In genomic region chr7:133765240-133765848, GRCm38 (mm10) we compare ENCODE assay signal across 14 mouse cellular contexts. TPM values are rescaled to one million over a fixed set of nuclear protein-coding genes. Genes with fewer than 3 reads are reported as not detected.
A peak's percentile ranks its signal among the peaks of the same experiment; 100 is the strongest.
DNase-seq lines count a peak whose midpoint lies in the region; ATAC-seq lines count a peak whose summit lies in the region.
"Had no signal": no experiment of that assay in that cellular context is flagged by ENCODE, and none has a peak within 500 bp of the region (broad histone marks: within the 10 kb centered on the region; RNA-seq: fewer than 3 reads in every experiment).

No protein-coding gene starts in this region.

- H3K9me3 ChIP-seq in hindbrain, embryonic 13.5 days, result no peaks in the 10 kb centered on the region
- H3K9me3 ChIP-seq in hindbrain, embryonic 12.5 days (replicated peaks), result no peaks in the 10 kb centered on the region
- H3K9me3 ChIP-seq in forebrain, embryonic 11.5 days (ENCODE audit: control insufficient read depth, low read length), result no peaks in the 10 kb centered on the region
- H3K9me3 ChIP-seq: liver, embryonic 13.5 days had no signal

- H3K27me3 ChIP-seq in hindbrain, embryonic 13.5 days, result no peaks in the 10 kb centered on the region
- no peaks in the 10 kb centered on the region for H3K27me3 ChIP-seq in hindbrain, embryonic 12.5 days
- no peaks in the 10 kb centered on the region for H3K27me3 ChIP-seq in forebrain, embryonic 11.5 days (ENCODE audit: control insufficient read depth, insufficient read depth, low read length)
- H3K27me3 ChIP-seq: liver, embryonic 13.5 days had no signal

- no peaks in the 10 kb centered on the region for H3K36me3 ChIP-seq in hindbrain, embryonic 13.5 days
- H3K36me3 ChIP-seq in hindbrain, embryonic 12.5 days, result no peaks in the 10 kb centered on the region
- H3K36me3 ChIP-seq in forebrain, embryonic 11.5 days (ENCODE audit: control insufficient read depth, insufficient read depth, low read length), result no peaks in the 10 kb centered on the region
- H3K36me3 ChIP-seq: liver, embryonic 13.5 days had no signal

- DNase-seq in Muller cell, postnatal 12 days (ENCODE audit: inconsistent ontology term), result peak; percentile 42
- no peak for DNase-seq in forebrain, embryonic 11.5 days (ENCODE audit: low spot score)
- no peak for DNase-seq in frontal cortex, postnatal 36 days (ENCODE audit: low spot score in 2 of 2)
- DNase-seq in frontal cortex, postnatal 14 days (ENCODE audit: low spot score in 2 of 2), result no peak
- DNase-seq: liver, embryonic 13.5 days; thymus, postnatal 25 days had no signal

- ATAC-seq in hindbrain, embryonic 13.5 days (ENCODE audit: low FRiP score), result no peak; the same call in none of the 2 replicates
- no peak for ATAC-seq in hindbrain, embryonic 12.5 days (ENCODE audit: low FRiP score)
- peak; percentile 37 for ATAC-seq in forebrain, embryonic 11.5 days (replicated peaks; ENCODE audit: low FRiP score)
- 0 out of 2 replicates have a peak, but pooled peaks have one; percentile 21 for ATAC-seq in megakaryocyte-erythroid progenitor cell, adult 5-6 weeks (replicated peaks; ENCODE audit: low FRiP score, low TSS enrichment, poor library complexity, severe bottlenecking)
- ATAC-seq in granulocyte monocyte progenitor cell, adult 5-6 weeks (replicated peaks; ENCODE audit: poor library complexity, severe bottlenecking), result no peak

- peak overlapping the region; percentile 61 for H3K27ac ChIP-seq in hindbrain, embryonic 13.5 days
- H3K27ac ChIP-seq in hindbrain, embryonic 12.5 days, result no peak overlapping the region
- peak overlapping the region; percentile 54 for H3K27ac ChIP-seq in forebrain, embryonic 11.5 days (ENCODE audit: low read depth, low read length)
- H3K27ac ChIP-seq: kidney, postnatal 0 days; liver, embryonic 13.5 days had no signal

- no peak overlapping the region for H3K4me3 ChIP-seq in hindbrain, embryonic 13.5 days
- no peak overlapping the region for H3K4me3 ChIP-seq in hindbrain, embryonic 12.5 days
- H3K4me3 ChIP-seq in forebrain, embryonic 11.5 days (ENCODE audit: low read depth, low read length), result no peak overlapping the region
- H3K4me3 ChIP-seq: heart, adult 2 months; liver, embryonic 13.5 days; myocyte had no signal

- peaks cover 20% of the 10 kb centered on the region for H3K4me1 ChIP-seq in hindbrain, embryonic 13.5 days (replicated peaks)
- H3K4me1 ChIP-seq in hindbrain, embryonic 12.5 days, result 0 out of 2 replicates have a peak, but pooled peaks cover 5% of the 10 kb centered on the region
- peaks cover 6% of the 10 kb centered on the region; the same call in 1 of the 2 replicates for H3K4me1 ChIP-seq in forebrain, embryonic 11.5 days (replicated peaks; ENCODE audit: control insufficient read depth, insufficient read depth, low read length)

- H3K9ac ChIP-seq in hindbrain, embryonic 13.5 days, result no peak overlapping the region
- no peak overlapping the region for H3K9ac ChIP-seq in hindbrain, embryonic 12.5 days
- peak overlapping the region; percentile 10; the same call in 1 of the 2 replicates for H3K9ac ChIP-seq in forebrain, embryonic 11.5 days (ENCODE audit: low read length)
- H3K9ac ChIP-seq: liver, embryonic 13.5 days had no signal

- 67% methylated on average over 10 of the region's 10 CpGs for WGBS in hindbrain, embryonic 13.5 days
- WGBS in hindbrain, embryonic 12.5 days, result 72% methylated on average over 10 of the region's 10 CpGs
- 50% methylated on average over 10 of the region's 10 CpGs for WGBS in forebrain, embryonic 11.5 days

- H3K4me2 ChIP-seq in hindbrain, embryonic 13.5 days, result no peak overlapping the region
- H3K4me2 ChIP-seq in hindbrain, embryonic 12.5 days (replicated peaks), result no peak overlapping the region
- H3K4me2 ChIP-seq in forebrain, embryonic 11.5 days (ENCODE audit: low read depth, low read length, severe bottlenecking), result no peak overlapping the region
- H3K4me2 ChIP-seq: liver, embryonic 13.5 days had no signal

RNA-seq across cellular contexts. Expression of gene Fank1, which starts 11.3 kb away (rescaled TPM):
- polyA plus RNA-seq in hindbrain, embryonic 13.5 days (2015; fragmentation: Nextera tagmentation; extraction: Ambion mirVana), result 2.9 and 3.3 TPM in 2 replicates
- polyA plus RNA-seq in hindbrain, embryonic 12.5 days (2016; fragmentation: Nextera tagmentation; extraction: Ambion mirVana), result 2.4 and 3.2 TPM in 2 replicates
- 1.5 and 1.7 TPM in 2 replicates for polyA plus RNA-seq in forebrain, embryonic 11.5 days (2014; fragmentation: Nextera tagmentation; extraction: Ambion mirVana)
- not detected in 2 replicates for total RNA-seq in megakaryocyte-erythroid progenitor cell, adult 5-6 weeks (2014; fragmentation: Nextera tagmentation)
- not detected in 2 replicates for total RNA-seq in megakaryocyte-erythroid progenitor cell, adult 5-6 weeks (2017)
- total RNA-seq in granulocyte monocyte progenitor cell, adult 5-6 weeks (2014; fragmentation: Nextera tagmentation), result not detected in 2 replicates
- not detected in 2 replicates for total RNA-seq in granulocyte monocyte progenitor cell, adult 5-6 weeks (2017)
- total RNA-seq: heart, adult 2 months; hematopoietic stem cell, adult 5-6 weeks had no signal
- polyA plus RNA-seq: liver, embryonic 13.5 days had no signal

RNA-seq across cellular contexts. Expression of gene Dhx32, which starts 17.2 kb away (rescaled TPM):
- 31.9 and 33.3 TPM in 2 replicates for polyA plus RNA-seq in hindbrain, embryonic 13.5 days (2015; fragmentation: Nextera tagmentation; extraction: Ambion mirVana)
- polyA plus RNA-seq in hindbrain, embryonic 12.5 days (2016; fragmentation: Nextera tagmentation; extraction: Ambion mirVana), result 33.0 and 34.5 TPM in 2 replicates
- 75.4 and 78.6 TPM in 2 replicates for polyA plus RNA-seq in forebrain, embryonic 11.5 days (2014; fragmentation: Nextera tagmentation; extraction: Ambion mirVana)
- 19.6 and 25.9 TPM in 2 replicates for total RNA-seq in megakaryocyte-erythroid progenitor cell, adult 5-6 weeks (2014; fragmentation: Nextera tagmentation)
- total RNA-seq in megakaryocyte-erythroid progenitor cell, adult 5-6 weeks (2017), result 23.0 and 27.7 TPM in 2 replicates
- 7.3 and 10.7 TPM in 2 replicates for total RNA-seq in granulocyte monocyte progenitor cell, adult 5-6 weeks (2014; fragmentation: Nextera tagmentation)
- total RNA-seq in granulocyte monocyte progenitor cell, adult 5-6 weeks (2017), result 13.1 and 21.3 TPM in 2 replicates

RNA-seq across cellular contexts. Expression of gene Uros, which starts 55.5 kb away (rescaled TPM):
- polyA plus RNA-seq in hindbrain, embryonic 13.5 days (2015; fragmentation: Nextera tagmentation; extraction: Ambion mirVana), result 55.6 and 56.8 TPM in 2 replicates
- polyA plus RNA-seq in hindbrain, embryonic 12.5 days (2016; fragmentation: Nextera tagmentation; extraction: Ambion mirVana), result 37.4 and 45.1 TPM in 2 replicates
- 37.6 and 39.0 TPM in 2 replicates for polyA plus RNA-seq in forebrain, embryonic 11.5 days (2014; fragmentation: Nextera tagmentation; extraction: Ambion mirVana)
- total RNA-seq in megakaryocyte-erythroid progenitor cell, adult 5-6 weeks (2014; fragmentation: Nextera tagmentation), result 63.6 and 75.9 TPM in 2 replicates
- total RNA-seq in megakaryocyte-erythroid progenitor cell, adult 5-6 weeks (2017), result 42.4 and 82.1 TPM in 2 replicates
- 16.1 and 17.3 TPM in 2 replicates for total RNA-seq in granulocyte monocyte progenitor cell, adult 5-6 weeks (2014; fragmentation: Nextera tagmentation)
- 11.9 and 15.1 TPM in 2 replicates for total RNA-seq in granulocyte monocyte progenitor cell, adult 5-6 weeks (2017)

RNA-seq across cellular contexts. Expression of gene Bccip, which starts 56.2 kb away (rescaled TPM):
- 104 and 107 TPM in 2 replicates for polyA plus RNA-seq in hindbrain, embryonic 13.5 days (2015; fragmentation: Nextera tagmentation; extraction: Ambion mirVana)
- 136 and 143 TPM in 2 replicates for polyA plus RNA-seq in hindbrain, embryonic 12.5 days (2016; fragmentation: Nextera tagmentation; extraction: Ambion mirVana)
- polyA plus RNA-seq in forebrain, embryonic 11.5 days (2014; fragmentation: Nextera tagmentation; extraction: Ambion mirVana), result 171 and 180 TPM in 2 replicates
- total RNA-seq in megakaryocyte-erythroid progenitor cell, adult 5-6 weeks (2014; fragmentation: Nextera tagmentation), result 163 and 166 TPM in 2 replicates
- total RNA-seq in megakaryocyte-erythroid progenitor cell, adult 5-6 weeks (2017), result 224 and 247 TPM in 2 replicates
- 77.6 and 89.6 TPM in 2 replicates for total RNA-seq in granulocyte monocyte progenitor cell, adult 5-6 weeks (2014; fragmentation: Nextera tagmentation)
- 97.7 and 112 TPM in 2 replicates for total RNA-seq in granulocyte monocyte progenitor cell, adult 5-6 weeks (2017)

Comparison
In these comparisons a context has a peak if more than half of its experiments do, and no peak if none do; other contexts are left out.
1. ATAC-seq: peak in forebrain, embryonic 11.5 days (single experiment) and megakaryocyte-erythroid progenitor cell, adult 5-6 weeks (single experiment); none in hindbrain, embryonic 13.5 days (single experiment), hindbrain, embryonic 12.5 days (single experiment) and granulocyte monocyte progenitor cell, adult 5-6 weeks (single experiment).